Mouse (Mus musculus) natural killer cell, adult 2 months (primary cell): ENCODE measurements around the gene Cyp2a12.
"Not testable (repeated sequence)": the region's sequence is repeated elsewhere in the genome, so short reads cannot be mapped to it uniquely, and the experiment has no call there.

Experiments used
- DNase-seq, 2 experiments: peaks; one replicate each; pipeline ENCODE4 v3.0.0; 2022; ENCODE audit warnings: low spot score in 2 of 2

Gene Cyp2a12

DNA sequence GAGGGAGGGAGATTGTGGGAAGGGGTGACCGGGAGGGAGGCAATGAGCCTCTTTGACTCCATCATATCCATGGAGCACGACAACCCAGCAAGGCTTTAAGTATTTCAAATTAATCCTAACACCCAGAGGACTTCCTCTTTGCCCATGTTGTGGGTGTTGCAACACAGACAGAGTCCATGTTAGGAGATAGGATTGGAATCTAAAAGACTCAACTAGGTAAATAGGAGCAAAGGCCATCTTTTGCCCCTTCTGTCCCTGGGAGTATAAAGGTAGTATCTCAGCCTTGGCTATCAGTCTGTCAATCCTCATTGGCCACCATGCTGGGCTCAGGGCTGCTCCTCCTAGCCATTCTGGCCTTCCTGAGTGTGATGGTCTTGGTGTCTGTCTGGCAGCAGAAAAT lies at the start of gene Cyp2a12:
Cyp2a12 (plus strand) TSS at position 293 of the 400 bp plus-strand sequence.
- no peak for DNase-seq

DNA sequence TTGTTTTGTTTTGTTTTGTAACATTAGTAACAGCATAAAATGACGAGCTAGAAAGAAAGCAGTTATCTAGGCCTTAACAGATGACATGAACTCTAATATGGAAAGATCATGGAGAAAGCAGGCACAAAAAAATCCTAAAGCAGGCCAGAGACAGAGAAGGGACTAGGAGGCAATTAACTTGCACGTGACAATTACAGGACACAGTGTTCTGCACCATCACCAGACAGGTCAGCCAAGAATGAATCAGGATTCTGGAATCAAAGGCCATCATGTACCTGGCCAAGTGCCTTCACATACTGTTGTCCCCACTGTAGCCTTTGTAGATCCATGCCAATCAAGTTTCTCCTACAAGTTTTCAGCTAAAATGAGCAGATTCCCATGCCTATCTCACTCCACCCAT lies 47.4 kb upstream of the Cyp2a12 start:
- not testable (repeated sequence) for DNase-seq

DNA sequence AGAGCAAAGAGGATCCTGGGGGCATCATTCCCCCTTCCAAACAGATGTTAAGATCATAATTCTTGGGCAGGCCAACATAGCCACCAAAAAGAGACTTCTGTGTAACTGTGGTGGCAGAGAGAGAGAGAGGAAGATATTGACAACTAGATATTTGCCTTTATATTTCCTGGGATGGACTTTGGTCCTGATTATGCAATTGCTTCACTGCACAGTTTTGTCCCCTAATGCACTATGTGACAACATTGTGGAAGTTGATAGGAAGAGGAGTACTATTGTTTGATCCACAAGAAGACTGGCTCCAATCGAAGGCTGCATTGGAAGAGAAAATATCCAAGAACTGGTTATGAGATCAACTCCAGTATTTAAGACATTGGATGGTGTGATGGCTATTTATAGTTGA lies 46.9 kb upstream of the Cyp2a12 start:
- DNase-seq, result not testable (repeated sequence)

DNA sequence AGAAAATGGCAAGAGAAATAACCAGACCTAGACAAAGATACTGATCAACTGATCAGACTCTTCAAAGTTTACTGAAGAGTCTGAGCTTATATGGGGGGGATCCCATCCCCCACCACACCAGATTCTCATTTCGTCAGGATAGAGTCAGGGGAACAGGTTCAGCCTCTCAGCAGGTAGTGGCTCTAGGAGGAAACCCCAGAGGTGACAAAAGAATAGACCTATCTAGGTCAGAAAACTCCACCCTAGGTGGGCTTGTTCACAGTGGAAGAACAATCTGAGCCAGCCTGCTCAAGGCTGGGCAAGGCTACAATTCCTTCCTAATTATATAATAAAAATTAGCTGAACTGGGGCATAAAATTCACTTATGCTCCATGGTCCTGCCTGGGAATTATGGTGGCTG lies 46.3 kb upstream of the Cyp2a12 start:
- no peak for DNase-seq

GRCm38 (mm10) chr7:26983151-26983550 lies 45.7 kb upstream of the Cyp2a12 start:
- DNase-seq, result not testable (repeated sequence)

- not testable (repeated sequence) for DNase-seq
Measured at GRCm38 (mm10) chr7:27026581-27026980, 2.3 kb upstream of the Cyp2a12 start.

GRCm38 (mm10) chr7:27048886-27049285 lies 20.0 kb downstream of the Cyp2a12 start:
- not testable (repeated sequence) for DNase-seq

GRCm38 (mm10) chr7:27059333-27059732 lies 30.5 kb downstream of the Cyp2a12 start:
- DNase-seq, result not testable (repeated sequence)

- DNase-seq, result not testable (repeated sequence)
Measured at GRCm38 (mm10) chr7:27059896-27060295, 31.0 kb downstream of the Cyp2a12 start.

DNA sequence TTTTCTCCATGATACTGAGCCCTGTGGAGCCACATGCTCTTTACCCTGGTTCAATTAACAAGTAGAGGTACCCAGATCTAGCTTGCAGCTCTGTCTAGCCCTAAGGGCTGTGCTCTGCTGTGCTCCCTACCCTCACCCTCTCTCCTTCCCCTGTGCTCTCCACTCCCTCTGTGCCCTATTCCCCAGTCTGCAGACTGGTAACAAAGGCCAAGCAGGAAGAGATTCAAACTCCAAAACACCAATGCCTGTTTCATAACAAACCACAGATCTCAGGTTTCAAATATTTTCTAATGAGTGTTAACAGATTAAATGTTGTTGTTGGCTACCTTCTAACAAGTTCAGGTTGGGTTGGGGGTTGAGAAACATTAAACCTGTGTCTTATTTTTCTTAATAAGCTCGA lies 49.8 kb downstream of the Cyp2a12 start:
- DNase-seq, result no peak

- DNase-seq, result no peak
Measured at GRCm38 (mm10) chr7:27081625-27082024, 52.7 kb downstream of the Cyp2a12 start.
